8 mouse cellular contexts compared by ENCODE assay signal in genomic region chr10:121089312-121089711, GRCm38 (mm10). TPM values are rescaled to one million over a fixed set of nuclear protein-coding genes. Genes with fewer than 3 reads are reported as not detected.
DNase-seq lines count a peak whose midpoint lies in the region; ATAC-seq and TF ChIP-seq lines count a peak whose summit lies in the region.

No protein-coding gene starts in this region.

- H3K27ac ChIP-seq in heart, embryonic 10.5 days = no peak overlapping the region
- no peak overlapping the region for H3K27ac ChIP-seq in intestine, embryonic 16.5 days (ENCODE audit: low read length)
- H3K27ac ChIP-seq in midbrain, embryonic 11.5 days (ENCODE audit: low read depth, low read length) = no peak overlapping the region
- H3K27ac ChIP-seq in thymus, adult 2 months (ENCODE audit: control insufficient read depth, insufficient read depth, low read length) = no peak overlapping the region

- TF ChIP-seq CTCF in thymus, adult 2 months (IDR thresholded peaks at IDR 0.05; ENCODE audit: borderline replicate concordance, control insufficient read depth, extremely low read depth, insufficient read depth, low read length, poor library complexity) = no peak

- WGBS in heart, embryonic 10.5 days = 8% methylated on average over 6 of the region's 6 CpGs
- 5% methylated on average over 6 of the region's 6 CpGs for WGBS in intestine, embryonic 16.5 days
- 4% methylated on average over 6 of the region's 6 CpGs for WGBS in midbrain, embryonic 11.5 days
- 5% methylated on average over 6 of the region's 6 CpGs for WGBS in thymus, adult 2 months

- intact Hi-C loops in heart, postnatal 10 days (cut with DNase I) = no loop called here

- no peaks in the 10 kb centered on the region for H3K27me3 ChIP-seq in heart, embryonic 10.5 days (ENCODE audit: insufficient read depth, poor library complexity, severe bottlenecking)
- no peaks in the 10 kb centered on the region for H3K27me3 ChIP-seq in intestine, embryonic 16.5 days (replicated peaks; ENCODE audit: control insufficient read depth, insufficient read depth, low read length)
- no peaks in the 10 kb centered on the region for H3K27me3 ChIP-seq in midbrain, embryonic 11.5 days (ENCODE audit: control insufficient read depth, insufficient read depth, low read length)
- H3K27me3 ChIP-seq in thymus, adult 2 months (ENCODE audit: control insufficient read depth, insufficient read depth, low read length) = no peaks in the 10 kb centered on the region

- H3K9ac ChIP-seq in intestine, embryonic 16.5 days (ENCODE audit: low read depth, low read length) = no peak overlapping the region
- H3K9ac ChIP-seq in midbrain, embryonic 11.5 days (ENCODE audit: low read length) = no peak overlapping the region

- no peaks in the 10 kb centered on the region for H3K36me3 ChIP-seq in heart, embryonic 10.5 days
- H3K36me3 ChIP-seq in intestine, embryonic 16.5 days (ENCODE audit: control insufficient read depth, insufficient read depth, low read length) = no peaks in the 10 kb centered on the region
- H3K36me3 ChIP-seq in midbrain, embryonic 11.5 days (ENCODE audit: control insufficient read depth, insufficient read depth, low read length) = no peaks in the 10 kb centered on the region
- H3K36me3 ChIP-seq in thymus, adult 2 months (ENCODE audit: control insufficient read depth, insufficient read depth, low read length) = no peaks in the 10 kb centered on the region

- no peak for TF ChIP-seq POLR2A in thymus, adult 2 months (IDR thresholded peaks at IDR 0.05; ENCODE audit: control insufficient read depth, extremely low read depth, insufficient read depth, low read length, poor library complexity)

- ATAC-seq in intestine, embryonic 16.5 days = peak; percentile 68
- peak; percentile 67; the same call in 1 of the 2 replicates for ATAC-seq in midbrain, embryonic 11.5 days (ENCODE audit: low FRiP score)

- no peaks in the 10 kb centered on the region for H3K9me3 ChIP-seq in heart, embryonic 10.5 days
- H3K9me3 ChIP-seq in intestine, embryonic 16.5 days (ENCODE audit: control insufficient read depth, low read length) = no peaks in the 10 kb centered on the region
- no peaks in the 10 kb centered on the region for H3K9me3 ChIP-seq in midbrain, embryonic 11.5 days (ENCODE audit: control insufficient read depth, low read length)

- H3K4me1 ChIP-seq in heart, embryonic 10.5 days = no peaks in the 10 kb centered on the region
- H3K4me1 ChIP-seq in intestine, embryonic 16.5 days (ENCODE audit: control insufficient read depth, insufficient read depth, low read length) = no peaks in the 10 kb centered on the region
- H3K4me1 ChIP-seq in midbrain, embryonic 11.5 days (ENCODE audit: control insufficient read depth, insufficient read depth, low read length) = no peaks in the 10 kb centered on the region
- H3K4me1 ChIP-seq in thymus, adult 2 months (replicated peaks; ENCODE audit: control insufficient read depth, insufficient read depth, low read length) = no peaks in the 10 kb centered on the region; the same call in 1 of the 2 replicates

- peak overlapping the region; percentile 34 for H3K4me2 ChIP-seq in intestine, embryonic 16.5 days (ENCODE audit: low read depth, low read length)
- H3K4me2 ChIP-seq in midbrain, embryonic 11.5 days = peak overlapping the region; percentile 5; the same call in 1 of the 2 replicates

- DNase-seq in heart, embryonic 10.5 days (ENCODE audit: low spot score) = no peak
- no peak for DNase-seq in heart, postnatal 10 days
- peak; percentile 69 for DNase-seq in embryo, embryonic 10 days (ENCODE audit: low spot score)
- DNase-seq in midbrain, embryonic 11.5 days (ENCODE audit: low spot score, missing footprints) = no peak
- DNase-seq in thymus, adult 2 months = no peak
- DNase-seq in thymus, postnatal 14 days = no peak
- no peak for DNase-seq in cerebellum, postnatal 14 days

- peak overlapping the region; percentile 35 for H3K4me3 ChIP-seq in heart, embryonic 10.5 days
- peak overlapping the region; percentile 21; the same call in 1 of the 2 replicates for H3K4me3 ChIP-seq in intestine, embryonic 16.5 days (ENCODE audit: low read length)
- no peak overlapping the region for H3K4me3 ChIP-seq in midbrain, embryonic 11.5 days (ENCODE audit: low read depth, low read length)
- H3K4me3 ChIP-seq in thymus, adult 2 months (ENCODE audit: control insufficient read depth, insufficient read depth, low read length) = no peak overlapping the region

RNA-seq across cellular contexts. Expression of gene Wif1, which starts 55.6 kb away (rescaled TPM):
- polyA plus RNA-seq in heart, embryonic 10.5 days (2016; fragmentation: Nextera tagmentation; extraction: Ambion mirVana) = 1.2 and 2.5 TPM in 2 replicates
- 1 to 10 TPM; 4.0 to 4.5 TPM for total RNA-seq in heart, postnatal 10 days (2021)
- polyA plus RNA-seq in intestine, embryonic 16.5 days (2015; fragmentation: Nextera tagmentation; extraction: Ambion mirVana) = 0.51 and 0.57 TPM in 2 replicates
- 3.0 and 4.1 TPM in 2 replicates for polyA plus RNA-seq in midbrain, embryonic 11.5 days (2014; fragmentation: Nextera tagmentation; extraction: Ambion mirVana)
- polyA plus RNA-seq in thymus, adult 2 months (2012; rRNA removed) = 0.09 and 0.97 TPM in 2 replicates

Comparison
In these comparisons a context has a peak if more than half of its experiments do, and no peak if none do; other contexts are left out.
1. H3K4me3 ChIP-seq: peak in heart, embryonic 10.5 days (single experiment) and intestine, embryonic 16.5 days (single experiment); none in midbrain, embryonic 11.5 days (single experiment) and thymus, adult 2 months (single experiment).